Comparison of ENCODE assay signal across 37 mouse cellular contexts in the genomic region with DNA sequence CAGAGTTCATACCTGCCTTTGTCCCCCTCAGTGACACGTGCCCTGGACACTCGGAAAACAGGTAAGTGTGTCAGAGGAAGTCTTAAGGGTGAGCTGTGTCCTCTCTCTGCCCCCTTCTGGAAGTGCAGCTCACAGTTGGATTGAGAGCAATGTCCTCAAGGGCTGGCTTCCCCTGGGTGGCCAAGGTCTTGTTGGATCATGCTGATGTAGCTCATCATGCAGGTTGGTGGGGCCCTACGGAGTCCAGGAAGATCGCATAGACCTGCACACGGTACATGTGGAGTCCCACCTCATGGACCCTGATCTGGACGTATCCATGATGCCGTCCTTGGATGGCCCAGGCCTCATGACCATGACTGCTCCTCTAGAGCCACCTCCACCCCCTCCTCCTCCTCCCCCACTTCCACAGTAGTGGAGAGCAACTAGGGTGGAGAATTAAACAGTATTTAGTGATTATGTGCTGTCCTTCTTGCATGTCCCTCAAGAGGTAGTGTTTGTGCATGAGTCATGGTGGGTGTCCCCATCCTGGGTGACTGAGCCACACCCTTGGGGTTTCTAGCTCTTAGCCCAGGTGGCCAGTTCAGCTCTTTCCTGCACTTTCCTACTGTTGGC. TPM values are rescaled to one million over a fixed set of nuclear protein-coding genes. Genes with fewer than 3 reads are reported as not detected.
DNase-seq lines count a peak whose midpoint lies in the region; TF ChIP-seq lines count a peak whose summit lies in the region.
"Had no signal": no experiment of that assay in that cellular context is flagged by ENCODE, and none has a peak within 500 bp of the region (broad histone marks: within the 10 kb centered on the region; RNA-seq: fewer than 3 reads in every experiment).

No protein-coding gene starts in this region.

- intact Hi-C loops in left cerebral cortex, postnatal 25 days (cut with DNase I): no loop called here

- peak overlapping the region; percentile 76 for H3K4me3 ChIP-seq in testis, adult 2 months (ENCODE audit: control insufficient read depth, low read depth, low read length)
- no peak overlapping the region for H3K4me3 ChIP-seq in small intestine, adult 2 months (ENCODE audit: low read depth, low read length)
- H3K4me3 ChIP-seq: embryonic facial prominence, embryonic 15.5 days; forebrain, embryonic 12.5 days; heart, adult 2 months; heart, embryonic 12.5 days; left cerebral cortex, adult 2 months had no signal

- no peak for TF ChIP-seq CTCF in testis, adult 2 months (IDR thresholded peaks at IDR 0.05; ENCODE audit: control insufficient read depth, insufficient read depth, insufficient replicate concordance, low read depth, low read length)
- TF ChIP-seq CTCF in small intestine, adult 2 months (IDR thresholded peaks at IDR 0.05; ENCODE audit: extremely low read depth, insufficient read length, insufficient replicate concordance, low read depth, low read length): no peak

- no peak for TF ChIP-seq POLR2A in testis, adult 2 months (IDR thresholded peaks at IDR 0.05; ENCODE audit: control insufficient read depth, low read depth, low read length)
- no peak for TF ChIP-seq POLR2A in small intestine, adult 2 months (IDR thresholded peaks at IDR 0.05; ENCODE audit: low read depth, low read length)

- H3K36me3 ChIP-seq in testis, adult 2 months (ENCODE audit: control insufficient read depth, insufficient read depth, low read length): peaks cover 5% of the 10 kb centered on the region
- peaks cover 15% of the 10 kb centered on the region for H3K36me3 ChIP-seq in small intestine, adult 2 months (ENCODE audit: control insufficient read depth, insufficient read depth, low read length)

- WGBS in small intestine, adult 2 months: 74% methylated on average over 7 of the region's 7 CpGs

- no peak overlapping the region for H3K27ac ChIP-seq in testis, adult 2 months (ENCODE audit: control insufficient read depth, insufficient read depth, low read depth, low read length)
- H3K27ac ChIP-seq in small intestine, adult 2 months (ENCODE audit: insufficient read depth, low read depth, low read length): peak overlapping the region; percentile 60
- H3K27ac ChIP-seq: embryonic facial prominence, embryonic 10.5 days; forebrain, embryonic 12.5 days; heart, adult 2 months; hindbrain, embryonic 13.5 days; limb, embryonic 13.5 days; lung, embryonic 15.5 days; midbrain, embryonic 10.5 days; midbrain, embryonic 15.5 days had no signal

- peaks cover 8% of the 10 kb centered on the region for H3K4me1 ChIP-seq in testis, adult 2 months (ENCODE audit: control insufficient read depth, insufficient read depth, low read length)
- peaks cover 61% of the 10 kb centered on the region for H3K4me1 ChIP-seq in small intestine, adult 2 months (ENCODE audit: control insufficient read depth, insufficient read depth, insufficient read length, low read length)

- DNase-seq in cerebellum, adult 9-11 months: peak; percentile 60
- DNase-seq in cerebellum, postnatal 4 days (ENCODE audit: low spot score in 2 of 2): no peak
- no peak for DNase-seq in testis, postnatal 10 days (ENCODE audit: low spot score)
- no peak for DNase-seq in left cerebral cortex, postnatal 25 days (ENCODE audit: low spot score in 2 of 2)
- no peak for DNase-seq in urinary bladder, adult 2 months (ENCODE audit: low spot score)
- DNase-seq: B cell, adult 2 months; gastrocnemius, postnatal 25 days; heart, adult 2 months; right cerebral cortex, adult 18-20 months; thymus, adult 18-20 months; thymus, postnatal 25 days had no signal

- no peaks in the 10 kb centered on the region for H3K27me3 ChIP-seq in testis, adult 2 months (ENCODE audit: control insufficient read depth, insufficient read depth, low read length)
- H3K27me3 ChIP-seq in small intestine, adult 2 months (ENCODE audit: control insufficient read depth, insufficient read depth, low read length): peaks cover 10% of the 10 kb centered on the region

RNA-seq across cellular contexts. Expression of a gene that starts 0.9 kb away (rescaled TPM):
- 3.5 and 4.3 TPM in 2 replicates for polyA plus RNA-seq in testis, adult 2 months (2012; rRNA removed)
- polyA plus RNA-seq in small intestine, adult 2 months (2012; rRNA removed): 49.7 and 138 TPM in 2 replicates
- not detected for total RNA-seq in left cerebral cortex, postnatal 25 days (2021)
- polyA plus RNA-seq in urinary bladder, adult 2 months (2012; rRNA removed): 7.0 and 8.2 TPM in 2 replicates
- total RNA-seq: adrenal gland, adult 18-20 months; adrenal gland, postnatal 36 days; gastrocnemius, postnatal 25 days; heart, adult 2 months; heart, postnatal 4 days; layer of hippocampus, postnatal 10 days; left cerebral cortex, adult 2 months; left cerebral cortex, postnatal 36 days; megakaryocyte progenitor cell, adult 5-6 weeks; neutrophil, adult 5-6 weeks had no signal
- polyA plus RNA-seq: embryonic facial prominence, embryonic 10.5 days; forebrain, embryonic 12.5 days; heart, embryonic 12.5 days; heart, postnatal 0 days; hindbrain, embryonic 13.5 days; kidney, embryonic 14.5 days; limb, embryonic 13.5 days; liver, embryonic 11.5 days; liver, embryonic 16.5 days; midbrain, embryonic 10.5 days; neural tube, embryonic 11.5 days had no signal

RNA-seq across cellular contexts. Expression of a gene that starts 0.9 kb away (rescaled TPM):
- 830 and 870 TPM in 2 replicates for polyA plus RNA-seq in testis, adult 2 months (2012; rRNA removed)
- not detected in 2 replicates for polyA plus RNA-seq in small intestine, adult 2 months (2012; rRNA removed)
- total RNA-seq in left cerebral cortex, postnatal 25 days (2021): not detected
- polyA plus RNA-seq in urinary bladder, adult 2 months (2012; rRNA removed): not detected in 2 replicates
- total RNA-seq: adrenal gland, adult 18-20 months; adrenal gland, postnatal 36 days; gastrocnemius, postnatal 25 days; heart, adult 2 months; heart, postnatal 4 days; layer of hippocampus, postnatal 10 days; left cerebral cortex, adult 2 months; left cerebral cortex, postnatal 36 days; megakaryocyte progenitor cell, adult 5-6 weeks; neutrophil, adult 5-6 weeks had no signal
- polyA plus RNA-seq: brain, embryonic 14.5 days; embryonic facial prominence, embryonic 10.5 days; embryonic facial prominence, embryonic 15.5 days; forebrain, embryonic 12.5 days; heart, embryonic 12.5 days; heart, postnatal 0 days; hindbrain, embryonic 13.5 days; kidney, embryonic 14.5 days; limb, embryonic 13.5 days; liver, embryonic 11.5 days; liver, embryonic 16.5 days; lung, embryonic 15.5 days; midbrain, embryonic 10.5 days; midbrain, embryonic 15.5 days; neural tube, embryonic 11.5 days; spleen, adult 2 months had no signal

RNA-seq across cellular contexts. Expression of a gene that starts 16.6 kb away (rescaled TPM):
- polyA plus RNA-seq in testis, adult 2 months (2012; rRNA removed): 29.3 and 32.3 TPM in 2 replicates
- 31.0 and 71.6 TPM in 2 replicates for polyA plus RNA-seq in small intestine, adult 2 months (2012; rRNA removed)
- total RNA-seq in left cerebral cortex, postnatal 25 days (2021): 10 to 100 TPM; 73.0 to 77.2 TPM
- polyA plus RNA-seq in urinary bladder, adult 2 months (2012; rRNA removed): 84.5 and 88.3 TPM in 2 replicates

RNA-seq across cellular contexts. Expression of a gene that starts 16.6 kb away (rescaled TPM):
- polyA plus RNA-seq in testis, adult 2 months (2012; rRNA removed): 54.9 and 64.2 TPM in 2 replicates
- 40.7 and 55.9 TPM in 2 replicates for polyA plus RNA-seq in small intestine, adult 2 months (2012; rRNA removed)
- total RNA-seq in left cerebral cortex, postnatal 25 days (2021): 10 to 100 TPM; 67.2 to 69.6 TPM
- polyA plus RNA-seq in urinary bladder, adult 2 months (2012; rRNA removed): 58.8 and 84.8 TPM in 2 replicates

RNA-seq across cellular contexts. Expression of a gene that starts 26.4 kb away (rescaled TPM):
- polyA plus RNA-seq in testis, adult 2 months (2012; rRNA removed): 357 and 363 TPM in 2 replicates
- 183 and 436 TPM in 2 replicates for polyA plus RNA-seq in small intestine, adult 2 months (2012; rRNA removed)
- total RNA-seq in left cerebral cortex, postnatal 25 days (2021): 10 to 100 TPM; 14.4 to 15.5 TPM
- 8.0 and 13.6 TPM in 2 replicates for polyA plus RNA-seq in urinary bladder, adult 2 months (2012; rRNA removed)

Comparison
In these comparisons a context has a peak if more than half of its experiments do, and no peak if none do; other contexts are left out.
1. RNA of a gene that starts 0.9 kb away (polyA plus RNA-seq): 830 to 870 TPM in testis, adult 2 months; not detected in urinary bladder, adult 2 months and not detected in small intestine, adult 2 months; every median in the first group is over 100 times any median in the second.